Mouse (Mus musculus): Measurements from ENCODE around the gene Ccer2. TPM values are rescaled to one million over a fixed set of nuclear protein-coding genes. Genes with fewer than 3 reads are reported as not detected.

Gene Ccer2
- polyA plus RNA-seq, 1 experiment = 0.16 TPM

- Histone ChIP-seq H3K4me1 (replicated peaks; ENCODE audit: control insufficient read depth, insufficient read depth, low read length) (peaks cover 54% of the 10 kb centered on the region), H3K4me3 (ENCODE audit: control insufficient read depth, insufficient read depth, low read length) (no peak overlapping the region), H3K36me3 (ENCODE audit: control insufficient read depth, insufficient read depth, low read length) (no peaks in the 10 kb centered on the region), H3K27me3 (ENCODE audit: control insufficient read depth, insufficient read depth, low read length) (no peaks in the 10 kb centered on the region), H3K27ac (ENCODE audit: control insufficient read depth, insufficient read depth, low read length) (peak overlapping the region; percentile 84)
- no peak for DNase-seq
- no peak for TF ChIP-seq POLR2A (IDR thresholded peaks at IDR 0.05; ENCODE audit: control insufficient read depth, extremely low read depth, insufficient read depth, low read length, poor library complexity)
- no peak for TF ChIP-seq CTCF (IDR thresholded peaks at IDR 0.05; ENCODE audit: borderline replicate concordance, control insufficient read depth, extremely low read depth, insufficient read depth, low read length, poor library complexity)
Measured at GRCm38 (mm10) chr7:28791706-28792105, 35.7 kb downstream of the Ccer2 start.

- Histone ChIP-seq H3K4me1 (replicated peaks; ENCODE audit: control insufficient read depth, insufficient read depth, low read length) (peaks cover 61% of the 10 kb centered on the region), H3K27me3 (ENCODE audit: control insufficient read depth, insufficient read depth, low read length) (no peaks in the 10 kb centered on the region), H3K4me3 (ENCODE audit: control insufficient read depth, insufficient read depth, low read length) (peak overlapping the region; percentile 10; the same call in 1 of the 2 replicates), H3K36me3 (ENCODE audit: control insufficient read depth, insufficient read depth, low read length) (no peaks in the 10 kb centered on the region; the same call in 1 of the 2 replicates), H3K27ac (ENCODE audit: control insufficient read depth, insufficient read depth, low read length) (peak overlapping the region; percentile 84)
- peak; percentile 52 for DNase-seq
- 47% methylated on average over 14 of the region's 14 CpGs for WGBS
- TF ChIP-seq CTCF (IDR thresholded peaks at IDR 0.05; ENCODE audit: borderline replicate concordance, control insufficient read depth, extremely low read depth, insufficient read depth, low read length, poor library complexity) (0 out of 2 replicates have a peak, but pooled peaks have one; percentile 12), POLR2A (IDR thresholded peaks at IDR 0.05; ENCODE audit: control insufficient read depth, extremely low read depth, insufficient read depth, low read length, poor library complexity) (no peak)
Measured at GRCm38 (mm10) chr7:28792391-28793185, 36.6 kb downstream of the Ccer2 start.

GRCm38 (mm10) chr7:28793834-28794233, 37.9 kb downstream of the Ccer2 start:
- peak; percentile 64 for DNase-seq
- no peak for TF ChIP-seq CTCF (IDR thresholded peaks at IDR 0.05; ENCODE audit: borderline replicate concordance, control insufficient read depth, extremely low read depth, insufficient read depth, low read length, poor library complexity)
- TF ChIP-seq POLR2A (IDR thresholded peaks at IDR 0.05; ENCODE audit: control insufficient read depth, extremely low read depth, insufficient read depth, low read length, poor library complexity) = no peak
- WGBS = 47% methylated on average over 2 of the region's 2 CpGs

GRCm38 (mm10) chr7:28794496-28794895, 38.5 kb downstream of the Ccer2 start:
- H3K4me1 ChIP-seq (replicated peaks; ENCODE audit: control insufficient read depth, insufficient read depth, low read length) = peaks cover 51% of the 10 kb centered on the region
- H3K27ac ChIP-seq (ENCODE audit: control insufficient read depth, insufficient read depth, low read length) = no peak overlapping the region
- DNase-seq = no peak
- H3K27me3 ChIP-seq (ENCODE audit: control insufficient read depth, insufficient read depth, low read length) = no peaks in the 10 kb centered on the region
- H3K4me3 ChIP-seq (ENCODE audit: control insufficient read depth, insufficient read depth, low read length) = no peak overlapping the region
- TF ChIP-seq CTCF (IDR thresholded peaks at IDR 0.05; ENCODE audit: borderline replicate concordance, control insufficient read depth, extremely low read depth, insufficient read depth, low read length, poor library complexity) (no peak), POLR2A (IDR thresholded peaks at IDR 0.05; ENCODE audit: control insufficient read depth, extremely low read depth, insufficient read depth, low read length, poor library complexity) (no peak)
- H3K36me3 ChIP-seq (ENCODE audit: control insufficient read depth, insufficient read depth, low read length) = peaks cover 9% of the 10 kb centered on the region
- WGBS = 91% methylated on average over 3 of the region's 3 CpGs

More at GRCm38 (mm10) chr7:28793834-28794233, 37.9 kb downstream of the Ccer2 start:
- no peak overlapping the region for H3K4me3 ChIP-seq (ENCODE audit: control insufficient read depth, insufficient read depth, low read length)
- no peak overlapping the region for H3K27ac ChIP-seq (ENCODE audit: control insufficient read depth, insufficient read depth, low read length)
- peaks cover 8% of the 10 kb centered on the region for H3K36me3 ChIP-seq (ENCODE audit: control insufficient read depth, insufficient read depth, low read length)
- H3K27me3 ChIP-seq (ENCODE audit: control insufficient read depth, insufficient read depth, low read length) = no peaks in the 10 kb centered on the region
- H3K4me1 ChIP-seq (replicated peaks; ENCODE audit: control insufficient read depth, insufficient read depth, low read length) = peaks cover 54% of the 10 kb centered on the region

- Histone ChIP-seq H3K27me3 (ENCODE audit: control insufficient read depth, insufficient read depth, low read length) (no peaks in the 10 kb centered on the region), H3K4me3 (ENCODE audit: control insufficient read depth, insufficient read depth, low read length) (peak overlapping the region; percentile 18), H3K4me1 (replicated peaks; ENCODE audit: control insufficient read depth, insufficient read depth, low read length) (peaks cover 49% of the 10 kb centered on the region), H3K36me3 (ENCODE audit: control insufficient read depth, insufficient read depth, low read length) (peaks cover 9% of the 10 kb centered on the region), H3K27ac (ENCODE audit: control insufficient read depth, insufficient read depth, low read length) (peak overlapping the region; percentile 52)
- TF ChIP-seq CTCF (IDR thresholded peaks at IDR 0.05; ENCODE audit: borderline replicate concordance, control insufficient read depth, extremely low read depth, insufficient read depth, low read length, poor library complexity) = no peak
- TF ChIP-seq POLR2A (IDR thresholded peaks at IDR 0.05; ENCODE audit: control insufficient read depth, extremely low read depth, insufficient read depth, low read length, poor library complexity) = no peak
- no peak for DNase-seq
- 50% methylated on average over 15 of the region's 15 CpGs for WGBS
Measured at GRCm38 (mm10) chr7:28795832-28796231, 39.9 kb downstream of the Ccer2 start.

- Histone ChIP-seq H3K27me3 (ENCODE audit: control insufficient read depth, insufficient read depth, low read length) (no peaks in the 10 kb centered on the region), H3K4me1 (replicated peaks; ENCODE audit: control insufficient read depth, insufficient read depth, low read length) (peaks cover 46% of the 10 kb centered on the region), H3K4me3 (ENCODE audit: control insufficient read depth, insufficient read depth, low read length) (peak overlapping the region; percentile 30), H3K36me3 (ENCODE audit: control insufficient read depth, insufficient read depth, low read length) (peaks cover 9% of the 10 kb centered on the region), H3K27ac (ENCODE audit: control insufficient read depth, insufficient read depth, low read length) (peak overlapping the region; percentile 52)
- peak; percentile 71 for DNase-seq
- 16% methylated on average over 32 of the region's 32 CpGs for WGBS
- TF ChIP-seq CTCF (IDR thresholded peaks at IDR 0.05; ENCODE audit: borderline replicate concordance, control insufficient read depth, extremely low read depth, insufficient read depth, low read length, poor library complexity) (peak; percentile 100), POLR2A (IDR thresholded peaks at IDR 0.05; ENCODE audit: control insufficient read depth, extremely low read depth, insufficient read depth, low read length, poor library complexity) (no peak)
Measured at GRCm38 (mm10) chr7:28796562-28796975, 40.6 kb downstream of the Ccer2 start.
